Mouse (Mus musculus) limb, embryonic 12.5 days (tissue): Measurements from ENCODE around the gene Marc1. TPM values are rescaled to one million over a fixed set of nuclear protein-coding genes. Genes with fewer than 3 reads are reported as not detected.

ENCODE experiments used
- ATAC-seq: fragments of 200-750 bp; cut with Nextera tagmentation; 2 replicates; pipeline ENCODE4 v1.8.0; 2017; ENCODE audit warnings: low read depth, moderate TSS enrichment; ENCODE audit not compliant: insufficient number of reproducible peaks, insufficient read depth, low FRiP score, low TSS enrichment
- H3K27ac ChIP-seq: fragments of 300-500 bp; sonication (generic); 2 replicates; pipeline ENCODE4 v1.5.1; 2016; ENCODE audit warnings: mild to moderate bottlenecking, moderate library complexity
- H3K27me3 ChIP-seq: fragments of 300-500 bp; sonication (generic); 2 replicates; pipeline ENCODE4 v1.6.1; 2016; ENCODE audit warnings: mild to moderate bottlenecking, moderate library complexity
- H3K36me3 ChIP-seq: fragments of 300-500 bp; sonication (generic); 2 replicates; pipeline ENCODE4 v1.6.1; 2016; ENCODE audit warnings: mild to moderate bottlenecking, moderate library complexity
- H3K4me1 ChIP-seq: fragments of 300-500 bp; sonication (generic); replicated peaks from 2 replicates; pipeline ENCODE4 v1.6.1; 2016
- H3K4me2 ChIP-seq: fragments of 300-500 bp; sonication (generic); 2 replicates; pipeline ENCODE4 v1.6.1; 2016; ENCODE audit warnings: mild to moderate bottlenecking, moderate library complexity
- H3K4me3 ChIP-seq: fragments of 300-500 bp; sonication (generic); replicated peaks from 2 replicates; pipeline ENCODE4 v1.5.1; 2016; ENCODE audit warnings: mild to moderate bottlenecking
- H3K9ac ChIP-seq: fragments of 300-500 bp; sonication (generic); replicated peaks from 2 replicates; pipeline ENCODE4 v1.6.1; 2016; ENCODE audit warnings: mild to moderate bottlenecking, moderate library complexity
- H3K9me3 ChIP-seq: fragments of 300-500 bp; sonication (generic); 2 replicates; pipeline ENCODE4 v1.6.1; 2016; ENCODE audit warnings: mild to moderate bottlenecking, moderate library complexity
- WGBS: fragments of 180-500 bp; shearing (Covaris S2); methylation state at CpG from one replicate; pipeline ENCODE4 v1.1.7; 2016; 5-methylcytosine and 5-hydroxymethylcytosine counted together
- polyA plus RNA-seq: library from polyadenylated mRNA; unstranded; fragments of >200 nt; fragmentation: Nextera tagmentation; extraction: Ambion mirVana; gene quantifications from 2 replicates; pipeline ENCODE4 v1.2.1, GENCODE M21; 2016

Marc1 gene
- polyA plus RNA-seq, 1 experiment from 2014 or later, result not detected

DNA sequence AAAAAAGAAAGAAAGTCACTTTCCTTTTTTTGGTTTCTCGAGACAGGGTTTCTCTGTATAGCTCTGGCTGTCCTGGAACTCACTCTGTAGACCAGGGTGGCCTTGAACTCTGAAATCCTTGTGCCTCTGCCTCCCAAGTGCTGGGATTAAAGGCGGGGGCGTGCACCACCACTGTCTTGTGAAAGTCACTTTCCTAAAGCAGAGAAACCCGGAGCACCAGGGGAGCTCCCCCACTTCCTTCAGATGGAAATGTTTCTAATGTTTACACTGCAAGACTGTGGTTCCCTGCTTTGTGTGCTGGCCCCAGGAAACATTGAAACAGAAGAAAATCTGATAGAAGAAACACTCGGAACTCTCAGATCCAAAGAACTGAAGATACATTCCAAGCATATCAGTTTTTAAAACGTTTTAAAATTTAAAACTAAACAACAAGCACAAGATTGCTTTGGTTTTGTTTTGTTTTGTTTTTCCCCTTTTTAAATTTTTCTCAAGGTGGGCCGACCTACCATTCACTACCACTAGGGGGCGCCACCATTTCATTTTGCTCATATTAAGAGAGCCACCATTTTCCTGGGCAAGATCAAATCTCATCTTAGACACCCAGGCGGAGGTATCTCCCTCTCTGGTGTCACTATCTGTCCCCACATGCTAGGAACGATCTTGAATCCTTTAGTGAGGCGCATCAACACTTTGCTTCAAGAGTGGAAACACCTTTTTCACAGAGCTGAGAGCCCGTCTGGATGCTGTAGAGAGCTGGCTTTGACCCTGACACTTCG lies 24.5 kb downstream of the Marc1 start:
- no peak overlapping the region for H3K4me3 ChIP-seq
- no peaks in the 10 kb centered on the region for H3K36me3 ChIP-seq
- no peak overlapping the region for H3K4me2 ChIP-seq
- H3K27ac ChIP-seq, result no peak overlapping the region
- no peak overlapping the region for H3K9ac ChIP-seq
- no peak for ATAC-seq
- H3K4me1 ChIP-seq, result no peaks in the 10 kb centered on the region
- peaks cover 6% of the 10 kb centered on the region; the same call in 1 of the 2 replicates for H3K27me3 ChIP-seq
- WGBS, result 70% methylated on average over 13 of the region's 13 CpGs
- H3K9me3 ChIP-seq, result no peaks in the 10 kb centered on the region

DNA sequence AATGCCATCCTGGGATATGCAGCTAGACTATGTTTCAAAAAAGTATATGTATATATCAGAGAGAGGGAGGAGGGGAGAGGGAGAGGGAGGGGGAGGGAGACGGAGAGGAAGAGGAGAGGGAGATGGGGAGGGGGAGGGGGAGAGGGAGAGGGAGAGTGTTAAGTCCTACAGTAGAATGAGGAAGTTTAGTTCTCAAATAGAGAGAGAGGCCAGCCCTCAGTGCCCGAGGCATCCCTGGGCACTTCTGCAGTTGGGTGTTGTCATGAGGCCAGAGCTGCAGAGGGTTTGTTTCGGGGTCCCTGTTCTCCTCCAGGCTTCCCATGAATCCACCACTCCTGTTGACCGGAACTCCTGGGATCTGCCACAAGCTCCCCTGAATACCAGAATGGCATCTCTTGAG lies 27.5 kb downstream of the Marc1 start:
- H3K27me3 ChIP-seq, result peaks cover 6% of the 10 kb centered on the region; the same call in 1 of the 2 replicates
- no peak overlapping the region for H3K4me2 ChIP-seq
- H3K27ac ChIP-seq, result no peak overlapping the region
- no peak overlapping the region for H3K4me3 ChIP-seq
- no peaks in the 10 kb centered on the region for H3K36me3 ChIP-seq
- 80% methylated on average over 4 of the region's 4 CpGs for WGBS
- H3K4me1 ChIP-seq, result no peaks in the 10 kb centered on the region
- no peaks in the 10 kb centered on the region for H3K9me3 ChIP-seq
- H3K9ac ChIP-seq, result no peak overlapping the region
- ATAC-seq, result no peak

DNA sequence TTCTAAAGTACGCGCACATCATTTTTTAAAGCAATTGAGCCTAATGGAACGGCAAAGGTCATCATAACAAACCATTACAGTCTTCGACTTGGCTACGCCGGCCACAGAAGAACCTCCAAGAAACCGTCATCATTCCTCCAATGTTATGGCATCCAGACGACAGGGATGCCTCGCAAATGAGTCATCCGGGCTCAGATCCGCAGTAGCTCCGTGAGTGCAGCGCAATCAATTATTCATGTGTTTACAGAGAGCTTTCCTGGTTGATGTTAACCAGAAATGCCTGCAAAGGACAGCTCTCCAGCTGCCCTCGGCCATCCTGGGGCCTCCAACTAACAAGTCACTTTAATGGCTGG lies 29.0 kb downstream of the Marc1 start:
- Histone ChIP-seq H3K27me3 (peaks cover 10% of the 10 kb centered on the region; the same call in 1 of the 2 replicates), H3K4me2 (no peak overlapping the region), H3K9ac (no peak overlapping the region), H3K4me1 (0 out of 2 replicates have a peak, but pooled peaks cover 2% of the 10 kb centered on the region), H3K27ac (no peak overlapping the region), H3K9me3 (no peaks in the 10 kb centered on the region), H3K36me3 (no peaks in the 10 kb centered on the region), H3K4me3 (no peak overlapping the region)
- no peak for ATAC-seq
- 19% methylated on average over 14 of the region's 14 CpGs for WGBS

DNA sequence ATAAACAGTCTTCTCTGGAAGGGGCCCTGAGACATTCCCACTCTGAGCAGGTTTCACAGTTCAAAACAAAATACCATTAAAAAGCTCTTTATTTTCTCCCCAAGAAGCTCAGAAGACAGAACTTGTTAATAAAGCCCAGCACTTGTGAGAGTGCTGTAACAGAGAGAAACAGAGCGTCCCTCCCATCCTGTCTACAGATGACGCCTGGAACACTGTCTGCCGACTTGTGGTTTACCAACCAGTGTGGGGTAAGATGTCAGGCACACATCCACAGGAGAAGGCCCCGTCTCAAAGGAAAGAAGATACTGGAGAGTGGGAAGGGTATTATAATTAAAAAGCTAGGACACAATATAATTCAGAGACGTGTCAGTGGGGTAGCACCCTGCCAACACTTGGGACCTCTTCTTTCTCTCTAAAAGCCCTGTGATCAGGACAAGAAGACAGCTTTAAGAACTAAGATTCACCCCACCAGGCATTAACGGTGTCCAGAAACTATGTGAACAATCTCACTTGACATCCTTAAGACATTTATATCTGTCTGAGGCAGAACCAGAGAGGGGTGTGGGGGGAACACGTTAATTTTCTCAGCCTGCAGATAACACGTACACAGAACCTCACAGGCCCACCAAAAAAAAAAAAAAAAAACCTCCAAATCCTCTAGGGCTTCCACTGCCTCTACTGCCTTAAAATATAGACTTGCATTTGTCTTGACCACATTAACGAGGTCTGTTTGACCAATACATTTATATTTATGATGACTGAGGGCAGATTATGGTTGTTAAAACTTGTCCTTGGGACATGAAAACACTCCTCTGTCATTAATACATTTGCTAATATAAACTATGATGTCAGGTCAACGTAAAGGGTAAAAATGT lies 29.6 kb downstream of the Marc1 start:
- Histone ChIP-seq H3K36me3 (no peaks in the 10 kb centered on the region), H3K4me2 (no peak overlapping the region), H3K4me1 (0 out of 2 replicates have a peak, but pooled peaks cover 4% of the 10 kb centered on the region), H3K9ac (no peak overlapping the region), H3K27ac (no peak overlapping the region), H3K27me3 (peaks cover 16% of the 10 kb centered on the region; the same call in 1 of the 2 replicates), H3K4me3 (no peak overlapping the region), H3K9me3 (no peaks in the 10 kb centered on the region)
- WGBS, result 46% methylated on average over 10 of the region's 10 CpGs
- no peak for ATAC-seq

DNA sequence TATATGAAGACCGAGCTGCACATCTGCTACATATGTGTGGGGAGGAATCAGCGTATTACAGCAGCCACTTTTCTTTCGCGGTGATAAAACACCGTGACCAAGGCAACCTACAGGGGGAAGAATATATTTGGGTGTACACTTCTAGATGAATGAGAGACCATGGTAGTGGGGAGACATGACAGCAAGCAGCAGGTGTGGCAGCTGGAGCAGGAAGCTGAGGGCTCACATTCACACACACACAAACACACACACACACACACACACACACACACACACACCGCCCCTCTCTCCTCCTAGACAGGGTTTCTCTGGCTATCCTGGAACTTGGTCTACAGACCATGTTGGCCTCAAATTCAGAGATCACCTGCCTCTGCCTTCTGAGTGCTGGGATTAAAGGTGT lies 33.0 kb downstream of the Marc1 start:
- H3K36me3 ChIP-seq, result no peaks in the 10 kb centered on the region
- no peak overlapping the region for H3K27ac ChIP-seq
- 86% methylated on average over 6 of the region's 6 CpGs for WGBS
- no peaks in the 10 kb centered on the region for H3K9me3 ChIP-seq
- H3K27me3 ChIP-seq, result peaks cover 23% of the 10 kb centered on the region; the same call in 1 of the 2 replicates
- ATAC-seq, result no peak
- H3K4me1 ChIP-seq, result 0 out of 2 replicates have a peak, but pooled peaks cover 4% of the 10 kb centered on the region
- H3K4me3 ChIP-seq, result no peak overlapping the region
- no peak overlapping the region for H3K4me2 ChIP-seq
- H3K9ac ChIP-seq, result no peak overlapping the region

DNA sequence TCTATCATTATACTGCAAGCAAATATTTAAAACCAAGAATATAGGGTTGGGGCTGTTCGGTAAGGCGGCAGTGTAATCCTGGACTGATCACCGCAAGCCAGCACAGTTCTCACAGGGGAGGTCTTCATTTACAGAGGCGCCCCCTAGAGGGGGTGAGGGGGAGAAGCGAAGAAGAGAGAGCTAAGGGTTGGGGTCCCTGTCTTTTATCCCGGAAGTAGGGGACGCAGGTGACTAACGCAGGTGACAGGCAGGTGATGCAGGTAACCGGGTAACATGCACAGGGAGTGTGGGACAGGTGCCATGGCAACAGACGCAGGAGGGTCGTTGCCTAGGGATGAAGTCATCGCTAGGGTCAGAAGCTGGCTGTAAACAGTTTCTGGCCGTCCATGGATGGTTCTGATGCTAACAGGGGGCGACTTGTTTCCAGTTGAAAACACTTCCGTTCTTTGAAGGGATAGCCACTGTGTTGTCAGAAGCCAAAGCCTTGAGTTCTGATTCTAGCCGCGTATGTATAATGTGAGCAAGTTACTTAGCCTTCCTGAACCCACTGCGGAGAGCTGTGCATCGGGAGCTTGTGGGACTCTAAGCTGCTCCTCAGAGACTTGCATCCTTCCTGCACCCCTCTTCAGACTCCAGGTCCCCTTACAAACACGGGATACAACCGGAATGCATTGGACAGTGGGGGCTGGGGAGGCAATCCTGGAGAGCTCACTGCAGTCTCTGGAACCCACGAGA lies 33.9 kb downstream of the Marc1 start:
- ATAC-seq, result no peak
- no peak overlapping the region for H3K27ac ChIP-seq
- no peak overlapping the region for H3K9ac ChIP-seq
- H3K4me2 ChIP-seq, result no peak overlapping the region
- H3K36me3 ChIP-seq, result no peaks in the 10 kb centered on the region
- WGBS, result 34% methylated on average over 22 of the region's 22 CpGs
- H3K4me3 ChIP-seq, result no peak overlapping the region
- H3K9me3 ChIP-seq, result no peaks in the 10 kb centered on the region
- H3K4me1 ChIP-seq, result 0 out of 2 replicates have a peak, but pooled peaks cover 4% of the 10 kb centered on the region
- H3K27me3 ChIP-seq, result peaks cover 22% of the 10 kb centered on the region; the same call in 1 of the 2 replicates

DNA sequence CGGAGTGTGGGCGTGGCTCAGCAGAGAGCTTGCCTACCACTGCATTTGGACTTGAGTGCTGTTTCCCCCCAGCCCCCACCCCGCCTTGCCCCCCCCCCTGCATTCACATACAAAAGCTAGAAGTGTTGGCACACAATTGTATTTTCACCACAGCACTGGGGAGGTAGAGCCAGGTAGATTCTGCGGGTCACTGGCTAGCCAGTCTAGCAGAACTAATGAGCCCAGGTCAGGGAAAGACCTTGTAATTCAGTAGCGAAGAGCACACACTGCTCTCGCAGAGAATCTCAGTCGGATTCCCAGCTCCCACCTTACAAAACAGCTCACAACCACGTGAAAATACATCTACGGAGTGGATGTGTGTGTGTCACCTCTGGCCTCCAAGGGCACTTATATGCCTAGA lies 35.8 kb downstream of the Marc1 start:
- no peaks in the 10 kb centered on the region for H3K9me3 ChIP-seq
- no peak overlapping the region for H3K9ac ChIP-seq
- H3K27me3 ChIP-seq, result peaks cover 34% of the 10 kb centered on the region
- H3K4me3 ChIP-seq, result no peak overlapping the region
- 55% methylated on average over 9 of the region's 9 CpGs for WGBS
- no peak overlapping the region for H3K27ac ChIP-seq
- H3K4me2 ChIP-seq, result no peak overlapping the region
- 0 out of 2 replicates have a peak, but pooled peaks cover 11% of the 10 kb centered on the region for H3K4me1 ChIP-seq
- no peak for ATAC-seq
- no peaks in the 10 kb centered on the region for H3K36me3 ChIP-seq

DNA sequence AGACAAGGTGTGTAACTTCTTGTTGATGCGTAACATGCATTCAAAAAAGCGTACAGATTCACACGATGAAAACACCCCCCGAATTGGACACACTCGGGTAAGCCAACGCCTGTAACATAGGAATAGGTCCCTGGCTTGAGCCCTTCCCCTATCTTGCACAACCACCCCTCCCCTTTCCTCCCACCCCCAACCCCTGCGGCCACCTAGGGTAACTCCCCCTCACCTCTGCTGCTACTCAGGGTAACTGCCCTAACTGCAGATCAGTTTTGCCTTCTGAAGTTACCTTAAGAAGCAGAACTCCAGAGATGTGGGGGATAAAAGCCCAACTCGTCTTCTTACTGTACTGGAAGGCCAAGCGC lies 39.2 kb downstream of the Marc1 start:
- Histone ChIP-seq H3K9ac (no peak overlapping the region), H3K9me3 (peaks cover 3% of the 10 kb centered on the region; the same call in 1 of the 2 replicates), H3K36me3 (no peaks in the 10 kb centered on the region), H3K4me2 (peak overlapping the region; percentile 39), H3K4me1 (0 out of 2 replicates have a peak, but pooled peaks cover 7% of the 10 kb centered on the region), H3K27ac (no peak overlapping the region), H3K27me3 (peaks cover 34% of the 10 kb centered on the region), H3K4me3 (no peak overlapping the region)
- peak; percentile 47; the same call in 1 of the 2 replicates for ATAC-seq
- 13% methylated on average over 9 of the region's 9 CpGs for WGBS

DNA sequence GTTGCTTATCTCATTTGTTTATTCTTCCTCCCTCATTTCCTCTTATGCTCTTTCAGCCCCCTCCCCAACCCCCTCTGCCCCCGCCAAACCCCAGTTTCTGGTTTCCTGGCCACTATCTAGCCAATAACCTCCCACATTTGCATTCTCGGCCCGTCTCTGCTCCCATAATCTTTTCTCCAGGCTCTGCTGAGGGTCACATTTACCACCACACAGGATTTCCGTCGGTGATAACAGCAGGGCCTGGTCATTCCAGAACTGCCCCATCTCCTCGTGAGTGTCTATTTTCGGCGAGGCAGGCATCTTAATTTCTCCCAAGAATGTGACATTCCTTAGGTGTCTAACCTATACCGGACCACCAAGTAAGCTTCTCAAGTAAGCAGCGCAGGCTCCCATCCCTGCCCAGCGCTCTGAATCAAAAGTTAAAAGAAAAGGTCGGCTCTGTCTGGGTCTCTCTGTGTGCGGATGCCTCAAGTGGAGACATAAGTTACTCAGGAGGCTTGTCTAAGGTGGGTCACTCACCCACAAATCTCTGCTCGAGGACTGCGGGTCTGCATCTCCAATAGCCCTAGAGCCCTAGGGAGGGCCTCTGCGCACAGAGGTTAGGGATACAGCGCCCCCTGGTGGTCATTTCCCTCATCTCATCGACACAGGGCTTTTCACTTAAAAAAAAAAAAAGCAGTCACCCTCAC lies 39.8 kb downstream of the Marc1 start:
- H3K9me3 ChIP-seq, result peaks cover 3% of the 10 kb centered on the region; the same call in 1 of the 2 replicates
- no peak overlapping the region for H3K9ac ChIP-seq
- H3K4me2 ChIP-seq, result peak overlapping the region; percentile 39
- peaks cover 32% of the 10 kb centered on the region for H3K27me3 ChIP-seq
- no peak overlapping the region for H3K27ac ChIP-seq
- 16% methylated on average over 18 of the region's 18 CpGs for WGBS
- peak; percentile 56; the same call in 1 of the 2 replicates for ATAC-seq
- H3K4me3 ChIP-seq, result 0 out of 2 replicates have a peak overlapping the region, but pooled peaks have one; percentile 7
- no peaks in the 10 kb centered on the region for H3K36me3 ChIP-seq
- H3K4me1 ChIP-seq, result 0 out of 2 replicates have a peak, but pooled peaks cover 7% of the 10 kb centered on the region

DNA sequence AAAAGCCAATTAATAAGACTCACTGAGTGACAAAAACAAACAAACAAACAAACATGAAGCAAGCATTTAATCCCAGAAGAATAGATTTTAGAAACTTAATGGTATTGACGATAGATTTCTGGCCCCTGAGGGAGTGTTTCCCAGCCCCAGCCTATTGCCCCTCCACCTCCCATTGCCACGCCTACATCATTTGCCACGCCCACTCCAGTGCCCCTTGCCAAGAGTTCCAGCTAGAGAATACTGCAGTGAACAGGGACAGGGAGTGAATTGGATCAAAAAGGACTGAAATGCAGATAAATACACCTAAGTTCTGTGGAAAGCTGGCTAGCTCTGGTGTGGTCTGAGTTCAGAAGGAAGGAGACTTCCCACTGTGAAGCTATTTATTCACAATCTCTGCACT lies 47.2 kb downstream of the Marc1 start:
- ATAC-seq, result no peak
- Histone ChIP-seq H3K27me3 (no peaks in the 10 kb centered on the region), H3K36me3 (no peaks in the 10 kb centered on the region), H3K4me3 (no peak overlapping the region), H3K4me1 (no peaks in the 10 kb centered on the region), H3K9me3 (no peaks in the 10 kb centered on the region), H3K4me2 (no peak overlapping the region), H3K9ac (no peak overlapping the region), H3K27ac (no peak overlapping the region)
- 38% methylated on average over 3 of the region's 3 CpGs for WGBS
